Mouse (Mus musculus) cerebellum, adult 2 months (tissue): ENCODE data around the gene Smim9.
A peak's percentile ranks its signal among the peaks of the same experiment; 100 is the strongest.

Experiments
- CTCF ChIP-seq: fragments of 200-500 bp; IDR thresholded peaks from 2 replicates; pipeline ENCODE4 v1.5.1; 2011; ENCODE audit warnings: low read depth, mild to moderate bottlenecking, control low read depth, low read length, moderate library complexity, borderline replicate concordance; ENCODE audit not compliant: insufficient read depth
- POLR2A ChIP-seq: fragments of 200-500 bp; IDR thresholded peaks from 2 replicates; pipeline ENCODE4 v1.6.1; 2011; ENCODE audit warnings: low read length, control low read depth, borderline replicate concordance; ENCODE audit not compliant: insufficient read depth

DNA sequence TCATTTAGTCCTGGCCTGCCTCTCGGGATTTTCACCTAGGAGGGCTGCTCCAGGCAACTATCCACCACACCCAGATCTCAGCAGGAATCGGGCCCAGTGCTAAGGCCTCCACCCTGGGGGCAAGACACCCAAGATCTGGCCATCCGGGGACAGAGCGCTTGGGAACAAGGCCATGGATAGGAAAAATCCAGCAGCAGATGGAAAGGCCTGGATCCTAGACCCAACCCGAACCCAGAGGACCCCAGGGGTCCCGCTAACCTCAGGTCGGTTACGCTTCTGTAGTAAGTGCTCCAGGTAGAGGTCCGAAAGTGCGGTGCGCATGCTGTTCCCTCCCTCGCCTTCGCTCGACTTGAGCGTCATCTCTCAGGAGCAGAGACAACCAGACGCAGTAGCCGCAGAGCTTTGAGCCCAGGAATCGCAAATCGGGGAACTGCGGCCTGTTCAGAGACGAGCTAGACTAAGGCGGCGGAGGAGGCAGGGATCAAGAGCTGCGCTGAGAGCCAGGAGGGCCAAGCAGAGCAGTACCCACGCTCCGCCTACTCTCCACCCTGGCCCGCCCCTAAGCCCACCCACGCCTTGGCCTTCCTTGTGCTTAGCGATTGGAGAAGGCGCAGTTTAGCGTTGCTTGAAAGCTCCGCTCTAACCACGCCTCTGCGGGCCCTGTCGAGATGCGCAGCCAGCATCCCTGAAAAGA, 33.0 kb downstream of the Smim9 start, which contains the start of gene Mpp1:
- TF ChIP-seq CTCF (no peak), POLR2A (peak; percentile 50; the same call in 1 of the 2 replicates)
